Mouse (Mus musculus) embryonic facial prominence, embryonic 11.5 days (tissue): ENCODE measurements around the gene Lysmd4. TPM values are rescaled to one million over a fixed set of nuclear protein-coding genes. Genes with fewer than 3 reads are reported as not detected.
A peak's percentile ranks its signal among the peaks of the same experiment; 100 is the strongest.

ENCODE experiments used
- ATAC-seq: fragments of 200-750 bp; cut with Nextera tagmentation; replicated peaks from 2 replicates; pipeline ENCODE4 v1.8.0; 2017; ENCODE audit warnings: low read depth; ENCODE audit not compliant: insufficient number of reproducible peaks, low FRiP score, low TSS enrichment
- DNase-seq: peaks from one replicate; pipeline ENCODE4 v3.0.0-alpha.2; 2015; ENCODE audit warnings: low spot score
- H3K27ac ChIP-seq: fragments of 300-500 bp; sonication (generic); replicated peaks from 2 replicates; pipeline ENCODE4 v1.5.1; 2014; ENCODE audit warnings: mild to moderate bottlenecking, low read depth, low read length, control low read depth
- H3K27me3 ChIP-seq: fragments of 300-500 bp; sonication (generic); 2 replicates; pipeline ENCODE4 v1.6.1; 2014; ENCODE audit warnings: mild to moderate bottlenecking, low read length, moderate library complexity, mixed read lengths; ENCODE audit not compliant: control insufficient read depth, insufficient read depth
- H3K36me3 ChIP-seq: fragments of 300-500 bp; sonication (generic); replicated peaks from 2 replicates; pipeline ENCODE4 v1.6.1; 2014; ENCODE audit warnings: low read depth, mild to moderate bottlenecking, low read length, moderate library complexity, mixed read lengths; ENCODE audit not compliant: control insufficient read depth, insufficient read depth
- H3K4me1 ChIP-seq: fragments of 300-500 bp; sonication (generic); 2 replicates; pipeline ENCODE4 v1.6.1; 2014; ENCODE audit warnings: low read length, mixed read lengths; ENCODE audit not compliant: control insufficient read depth, insufficient read depth
- H3K4me2 ChIP-seq: fragments of 300-500 bp; sonication (generic); 2 replicates; pipeline ENCODE4 v1.6.1; 2014; ENCODE audit warnings: low read depth, mild to moderate bottlenecking, control low read depth, low read length, moderate library complexity
- H3K4me3 ChIP-seq: fragments of 300-500 bp; sonication (generic); 2 replicates; pipeline ENCODE4 v1.5.1; 2014; ENCODE audit warnings: low read depth, low read length, control low read depth
- H3K9ac ChIP-seq: fragments of 300-500 bp; sonication (generic); replicated peaks from 2 replicates; pipeline ENCODE4 v1.6.1; 2014; ENCODE audit warnings: mild to moderate bottlenecking, control low read depth, low read length
- H3K9me3 ChIP-seq: fragments of 300-500 bp; sonication (generic); replicated peaks from 2 replicates; pipeline ENCODE4 v1.6.1; 2016; ENCODE audit warnings: mild to moderate bottlenecking, low read length, inconsistent platforms, mixed read lengths; ENCODE audit not compliant: control insufficient read depth
- WGBS: fragments of 180-500 bp; shearing (Covaris S2); extraction: QIAGEN DNeasy Blood & Tissue Kit; methylation state at CpG from one replicate; pipeline ENCODE4 v1.1.7; 2014; 5-methylcytosine and 5-hydroxymethylcytosine counted together
- polyA plus RNA-seq: library from polyadenylated mRNA; unstranded; fragments of >200 nt; fragmentation: Nextera tagmentation; extraction: Ambion mirVana; gene quantifications from 2 replicates; pipeline ENCODE4 v1.2.1, GENCODE M21; 2014

The Lysmd4 gene
- polyA plus RNA-seq, 1 experiment from 2014 or later, result 11.8 TPM

GRCm38 (mm10) chr7:67236351-67236750 is 14.0 kb downstream of the Lysmd4 start:
- H3K9me3 ChIP-seq, result no peaks in the 10 kb centered on the region
- H3K27ac ChIP-seq, result no peak overlapping the region
- ATAC-seq, result no peak
- no peak overlapping the region for H3K9ac ChIP-seq
- H3K4me2 ChIP-seq, result no peak overlapping the region
- no peaks in the 10 kb centered on the region for H3K27me3 ChIP-seq
- no peak overlapping the region for H3K4me3 ChIP-seq
- 84% methylated on average over 2 of the region's 2 CpGs for WGBS
- no peaks in the 10 kb centered on the region for H3K4me1 ChIP-seq
- no peak for DNase-seq
- no peaks in the 10 kb centered on the region; the same call in none of the 2 replicates for H3K36me3 ChIP-seq

DNA sequence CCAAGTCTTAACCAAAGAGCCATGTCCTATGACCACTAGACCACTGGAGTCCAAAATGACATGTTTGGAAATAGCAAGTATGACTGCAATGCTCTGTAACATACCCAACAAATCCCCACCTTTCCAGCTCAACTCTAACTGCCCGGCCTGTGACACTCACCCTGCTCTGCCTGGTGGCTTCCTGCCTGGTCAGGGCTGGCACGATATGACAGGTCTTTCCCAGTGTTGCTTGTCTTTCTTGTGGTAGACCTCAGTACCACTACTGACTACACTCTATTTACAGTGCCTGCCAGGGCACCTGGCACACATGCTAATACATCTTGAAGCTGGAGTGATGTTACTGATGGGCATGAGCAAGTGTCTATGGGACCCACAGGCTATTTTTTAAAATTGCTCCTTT is 15.4 kb downstream of the Lysmd4 start:
- ATAC-seq (no peak), DNase-seq (no peak)
- WGBS, result 90% methylated on average over 2 of the region's 2 CpGs
- Histone ChIP-seq H3K9ac (no peak overlapping the region), H3K27me3 (no peaks in the 10 kb centered on the region), H3K4me1 (no peaks in the 10 kb centered on the region), H3K27ac (no peak overlapping the region), H3K4me2 (no peak overlapping the region), H3K4me3 (no peak overlapping the region), H3K36me3 (no peaks in the 10 kb centered on the region; the same call in none of the 2 replicates), H3K9me3 (no peaks in the 10 kb centered on the region)

DNA sequence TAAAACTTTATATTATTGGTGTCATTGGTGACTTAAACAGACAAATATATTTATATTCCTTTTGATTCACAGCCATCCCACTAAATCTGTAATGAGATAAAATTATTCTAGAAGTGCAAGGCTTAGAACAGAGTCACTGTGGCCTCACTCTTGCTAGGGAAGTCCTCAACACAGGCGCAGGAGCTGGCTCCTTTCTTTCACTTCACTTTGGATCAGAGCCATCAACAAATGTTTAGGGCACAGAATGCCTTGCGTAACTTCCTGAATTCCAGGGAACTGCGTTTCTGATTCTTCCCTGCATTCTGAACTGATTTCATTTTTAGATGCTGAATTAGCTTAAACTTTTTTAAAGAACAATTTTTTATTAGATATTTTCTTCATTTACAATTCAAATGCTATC is 19.6 kb downstream of the Lysmd4 start:
- Histone ChIP-seq H3K9me3 (no peaks in the 10 kb centered on the region), H3K4me3 (no peak overlapping the region), H3K36me3 (no peaks in the 10 kb centered on the region), H3K27me3 (no peaks in the 10 kb centered on the region), H3K9ac (no peak overlapping the region), H3K27ac (no peak overlapping the region), H3K4me2 (no peak overlapping the region), H3K4me1 (no peaks in the 10 kb centered on the region)
- ATAC-seq, result no peak
- WGBS, result 92% methylated on average over 3 of the region's 3 CpGs
- DNase-seq, result no peak

GRCm38 (mm10) chr7:67243121-67243893 is 21.0 kb downstream of the Lysmd4 start:
- Histone ChIP-seq H3K27ac (no peak overlapping the region), H3K4me3 (no peak overlapping the region), H3K27me3 (no peaks in the 10 kb centered on the region), H3K4me1 (no peaks in the 10 kb centered on the region), H3K36me3 (no peaks in the 10 kb centered on the region), H3K9ac (no peak overlapping the region), H3K4me2 (no peak overlapping the region), H3K9me3 (no peaks in the 10 kb centered on the region)
- DNase-seq, result peak; percentile 68
- whole genome bisulfite sequencing, result 51% methylated on average over 2 of the region's 2 CpGs
- ATAC-seq, result no peak

DNA sequence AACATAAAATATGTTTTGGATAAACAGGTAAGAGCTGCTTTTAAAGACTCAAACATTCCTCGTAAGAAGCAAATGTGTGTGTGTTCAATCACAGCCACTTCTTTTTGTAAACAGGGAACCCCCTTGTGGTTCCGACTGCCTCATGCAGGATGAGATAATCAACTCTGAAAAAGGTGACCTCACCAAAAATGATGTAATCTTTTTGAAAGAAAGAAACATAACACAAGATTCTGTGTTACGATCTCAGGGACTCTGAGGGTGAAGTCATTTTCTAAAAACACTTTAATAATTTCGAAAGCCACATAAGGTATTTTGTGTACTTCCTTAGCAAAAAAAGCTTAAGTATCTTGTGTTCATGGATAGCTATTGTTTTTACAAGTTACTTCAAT is 21.5 kb downstream of the Lysmd4 start:
- ATAC-seq, result no peak
- H3K27ac ChIP-seq, result no peak overlapping the region
- 63% methylated on average over 4 of the region's 4 CpGs for WGBS
- H3K27me3 ChIP-seq, result no peaks in the 10 kb centered on the region
- no peak overlapping the region for H3K4me3 ChIP-seq
- DNase-seq, result peak; percentile 15
- no peaks in the 10 kb centered on the region for H3K36me3 ChIP-seq
- no peak overlapping the region for H3K9ac ChIP-seq
- H3K9me3 ChIP-seq, result no peaks in the 10 kb centered on the region
- H3K4me1 ChIP-seq, result no peaks in the 10 kb centered on the region
- H3K4me2 ChIP-seq, result no peak overlapping the region

- Histone ChIP-seq H3K9ac (no peak overlapping the region), H3K27ac (no peak overlapping the region), H3K4me1 (no peaks in the 10 kb centered on the region), H3K36me3 (no peaks in the 10 kb centered on the region), H3K9me3 (no peaks in the 10 kb centered on the region), H3K4me3 (no peak overlapping the region), H3K27me3 (no peaks in the 10 kb centered on the region), H3K4me2 (no peak overlapping the region)
- 96% methylated on average over 1 of the region's 1 CpGs for WGBS
- DNase-seq, result no peak
- no peak for ATAC-seq
These were observed 22.9 kb downstream of the Lysmd4 start for GRCm38 (mm10) chr7:67245255-67245654.

DNA sequence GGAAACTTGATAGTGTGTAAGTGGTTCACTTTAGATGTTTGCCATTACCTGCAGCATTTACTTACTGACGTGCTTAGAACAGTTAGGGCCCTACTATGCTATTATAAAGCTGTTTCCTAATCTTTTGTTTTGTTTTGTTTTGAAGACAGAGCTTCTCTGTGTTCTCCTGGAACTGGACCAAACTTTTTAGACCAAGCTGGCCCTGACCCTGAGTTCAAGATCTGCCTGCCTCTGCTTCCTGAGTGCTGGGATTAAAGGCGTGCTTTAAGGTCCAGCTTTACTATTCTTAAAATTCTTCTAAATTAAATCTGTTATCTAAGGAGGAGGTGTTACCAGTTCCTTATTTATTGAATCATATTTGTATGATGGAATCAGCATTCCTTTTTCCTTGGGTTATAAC is 23.7 kb downstream of the Lysmd4 start:
- no peaks in the 10 kb centered on the region for H3K27me3 ChIP-seq
- 67% methylated on average over 2 of the region's 2 CpGs for WGBS
- H3K9ac ChIP-seq, result no peak overlapping the region
- no peak overlapping the region for H3K27ac ChIP-seq
- DNase-seq (no peak), ATAC-seq (no peak)
- no peak overlapping the region for H3K4me3 ChIP-seq
- no peaks in the 10 kb centered on the region for H3K36me3 ChIP-seq
- no peaks in the 10 kb centered on the region for H3K4me1 ChIP-seq
- no peak overlapping the region for H3K4me2 ChIP-seq
- no peaks in the 10 kb centered on the region for H3K9me3 ChIP-seq

DNA sequence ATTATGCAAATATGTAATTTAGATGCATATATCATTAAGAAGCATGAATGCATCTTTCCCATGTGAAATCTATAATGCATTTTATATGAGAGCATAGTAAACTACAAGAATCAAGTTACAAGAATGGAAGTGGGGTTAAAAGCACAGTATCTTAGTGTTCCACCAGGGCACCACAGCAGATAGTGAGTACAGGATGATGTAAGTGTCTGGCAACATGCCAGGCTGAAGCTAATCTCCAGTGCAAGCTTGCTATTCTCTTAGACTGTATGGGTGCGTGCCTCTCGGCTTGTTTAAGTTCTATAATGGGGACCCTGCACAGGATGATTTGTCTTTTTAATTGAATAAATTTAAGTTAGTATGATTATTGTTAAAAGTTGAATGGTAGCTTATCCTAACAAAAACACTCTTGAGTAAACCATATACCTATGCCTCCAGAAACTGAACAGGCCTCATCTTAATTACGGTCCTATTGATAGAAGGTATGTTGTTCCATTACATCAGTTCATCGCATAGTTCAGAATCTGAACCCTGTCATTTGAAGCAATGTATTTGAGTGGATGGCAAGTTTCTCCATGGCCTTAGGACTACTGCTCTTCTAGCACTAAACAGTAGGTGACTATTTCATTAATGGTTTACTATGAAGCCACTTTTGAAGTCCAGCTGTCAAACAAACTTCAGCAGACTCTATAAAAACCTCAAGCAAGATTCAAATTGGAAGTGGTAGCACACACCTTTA is 37.7 kb downstream of the Lysmd4 start:
- H3K9me3 ChIP-seq, result no peaks in the 10 kb centered on the region
- ATAC-seq, result no peak
- 90% methylated on average over 4 of the region's 4 CpGs for WGBS
- no peaks in the 10 kb centered on the region; the same call in 1 of the 2 replicates for H3K36me3 ChIP-seq
- peak; percentile 45 for DNase-seq
- H3K27me3 ChIP-seq, result no peaks in the 10 kb centered on the region
- no peak overlapping the region for H3K4me2 ChIP-seq
- H3K4me3 ChIP-seq, result no peak overlapping the region
- no peak overlapping the region for H3K27ac ChIP-seq
- no peaks in the 10 kb centered on the region for H3K4me1 ChIP-seq
- no peak overlapping the region for H3K9ac ChIP-seq
